Mouse (Mus musculus): ENCODE results near the gene Vps26a. TPM values are rescaled to one million over a fixed set of nuclear protein-coding genes. Genes with fewer than 3 reads are reported as not detected.

Gene Vps26a
- polyA plus RNA-seq, 1 experiment from 2014 or later = 107 TPM

- H3K9me3 ChIP-seq (ENCODE audit: control insufficient read depth, low read length) = no peaks in the 10 kb centered on the region
- ATAC-seq (ENCODE audit: low FRiP score) (no peak), DNase-seq (ENCODE audit: low spot score, missing footprints) (no peak)
- H3K4me2 ChIP-seq = no peak overlapping the region
- WGBS = 68% methylated on average over 19 of the region's 19 CpGs
- no peaks in the 10 kb centered on the region for H3K36me3 ChIP-seq (ENCODE audit: control insufficient read depth, insufficient read depth, low read length)
- no peak overlapping the region for H3K9ac ChIP-seq (ENCODE audit: low read length)
- no peaks in the 10 kb centered on the region for H3K27me3 ChIP-seq (ENCODE audit: control insufficient read depth, insufficient read depth, low read length)
- H3K27ac ChIP-seq (ENCODE audit: low read depth, low read length) = no peak overlapping the region
- no peak overlapping the region for H3K4me3 ChIP-seq (ENCODE audit: low read depth, low read length)
- no peaks in the 10 kb centered on the region; the same call in 1 of the 2 replicates for H3K4me1 ChIP-seq (ENCODE audit: control insufficient read depth, insufficient read depth, low read length)
Measured at GRCm38 (mm10) chr10:62411431-62412410, 74.9 kb downstream of the Vps26a start.

GRCm38 (mm10) chr10:62410943-62411342 lies 75.7 kb downstream of the Vps26a start:
- Histone ChIP-seq H3K36me3 (ENCODE audit: control insufficient read depth, insufficient read depth, low read length) (no peaks in the 10 kb centered on the region), H3K9ac (ENCODE audit: low read length) (no peak overlapping the region), H3K4me2 (no peak overlapping the region), H3K9me3 (ENCODE audit: control insufficient read depth, low read length) (no peaks in the 10 kb centered on the region), H3K27ac (ENCODE audit: low read depth, low read length) (no peak overlapping the region), H3K4me1 (ENCODE audit: control insufficient read depth, insufficient read depth, low read length) (no peaks in the 10 kb centered on the region; the same call in 1 of the 2 replicates), H3K27me3 (ENCODE audit: control insufficient read depth, insufficient read depth, low read length) (no peaks in the 10 kb centered on the region), H3K4me3 (ENCODE audit: low read depth, low read length) (no peak overlapping the region)
- WGBS = 17% methylated on average over 5 of the region's 5 CpGs
- ATAC-seq (ENCODE audit: low FRiP score) (peak; percentile 65), DNase-seq (ENCODE audit: low spot score, missing footprints) (peak; percentile 93)

Other genes starting within 250 kb of the Vps26a start
- not detected in 2 replicates for gene Tacr2, start 234.4 kb downstream of the Vps26a start, polyA plus RNA-seq (2014; fragmentation: Nextera tagmentation; extraction: Ambion mirVana)
- gene Hk1, start 106.9 kb downstream of the Vps26a start, polyA plus RNA-seq (2014; fragmentation: Nextera tagmentation; extraction: Ambion mirVana) = 19.3 and 23.4 TPM in 2 replicates
- gene Hkdc1, start 64.3 kb downstream of the Vps26a start, polyA plus RNA-seq (2014; fragmentation: Nextera tagmentation; extraction: Ambion mirVana) = 0.07 and 0.11 TPM in 2 replicates
- gene 4930507D05Rik, start 37.3 kb downstream of the Vps26a start, polyA plus RNA-seq (2014; fragmentation: Nextera tagmentation; extraction: Ambion mirVana) = 1.2 and 1.7 TPM in 2 replicates
- 29.1 and 31.6 TPM in 2 replicates for gene Supv3l1, start 37.1 kb downstream of the Vps26a start, polyA plus RNA-seq (2014; fragmentation: Nextera tagmentation; extraction: Ambion mirVana)
- 6.6 and 6.8 TPM in 2 replicates for gene Srgn, start 40.6 kb upstream of the Vps26a start, polyA plus RNA-seq (2014; fragmentation: Nextera tagmentation; extraction: Ambion mirVana)
- gene Kif1bp, start 91.7 kb upstream of the Vps26a start, polyA plus RNA-seq (2014; fragmentation: Nextera tagmentation; extraction: Ambion mirVana) = 56.2 and 61.1 TPM in 2 replicates
- 37.5 and 39.2 TPM in 2 replicates for gene Ddx21, start 115.5 kb upstream of the Vps26a start, polyA plus RNA-seq (2014; fragmentation: Nextera tagmentation; extraction: Ambion mirVana)
- gene Ddx50, start 164.4 kb upstream of the Vps26a start, polyA plus RNA-seq (2014; fragmentation: Nextera tagmentation; extraction: Ambion mirVana) = 127 and 143 TPM in 2 replicates
- 2.4 and 2.5 TPM in 2 replicates for gene Stox1, start 239.3 kb upstream of the Vps26a start, polyA plus RNA-seq (2014; fragmentation: Nextera tagmentation; extraction: Ambion mirVana)

Data from midbrain, embryonic 11.5 days (tissue).